Mouse (Mus musculus): ENCODE data around the gene Far1. TPM values are rescaled to one million over a fixed set of nuclear protein-coding genes. Genes with fewer than 3 reads are reported as not detected.

The Far1 gene
- total and polyA plus RNA-seq, 2 experiments from 2014 or later = 14.8 to 25.0 TPM

DNA sequence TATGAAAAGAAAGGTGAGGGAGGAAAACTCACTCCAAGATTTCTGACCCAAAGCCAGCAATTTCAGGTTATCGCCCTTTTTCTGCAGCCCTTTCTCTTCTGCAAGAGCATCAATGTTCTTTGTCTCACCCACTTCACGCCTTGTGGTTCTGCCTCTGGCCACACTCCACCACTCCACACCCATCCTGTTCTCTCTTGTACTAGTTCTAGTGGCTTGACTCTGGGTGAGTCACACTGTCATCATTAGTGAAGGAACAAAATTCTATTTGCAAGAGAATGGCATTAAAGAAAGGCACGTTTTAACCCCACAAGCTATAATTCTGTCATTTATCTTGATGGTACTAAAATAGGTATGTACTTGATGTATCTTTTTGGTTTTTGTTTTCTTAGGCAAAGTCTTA, 15.2 kb upstream of the Far1 start:
- Histone ChIP-seq H3K4me1 (ENCODE audit: control insufficient read depth, insufficient read depth) (no peaks in the 10 kb centered on the region), H3K9ac (replicated peaks; ENCODE audit: low read depth, low read length) (no peak overlapping the region), H3K36me3 (replicated peaks; ENCODE audit: control insufficient read depth, insufficient read depth, low read length) (no peaks in the 10 kb centered on the region), H3K27me3 (ENCODE audit: control insufficient read depth, insufficient read depth, low read length) (no peaks in the 10 kb centered on the region), H3K4me3 (ENCODE audit: low read depth, low read length) (no peak overlapping the region), H3K9me3 (replicated peaks; ENCODE audit: control insufficient read depth, low read length) (no peaks in the 10 kb centered on the region), H3K27ac (ENCODE audit: low read depth) (no peak overlapping the region), H3K4me2 (ENCODE audit: low read depth, low read length) (no peak overlapping the region)
- 73% methylated on average over 3 of the region's 3 CpGs for WGBS
- no peak for TF ChIP-seq EP300 (IDR thresholded peaks at IDR 0.05; ENCODE audit: low read depth)
- no peak for TF ChIP-seq CTCF (IDR thresholded peaks at IDR 0.05; ENCODE audit: low read depth)
- ATAC-seq (ENCODE audit: insufficient read depth, low read depth) (no peak), DNase-seq (ENCODE audit: low spot score) (no peak)

DNA sequence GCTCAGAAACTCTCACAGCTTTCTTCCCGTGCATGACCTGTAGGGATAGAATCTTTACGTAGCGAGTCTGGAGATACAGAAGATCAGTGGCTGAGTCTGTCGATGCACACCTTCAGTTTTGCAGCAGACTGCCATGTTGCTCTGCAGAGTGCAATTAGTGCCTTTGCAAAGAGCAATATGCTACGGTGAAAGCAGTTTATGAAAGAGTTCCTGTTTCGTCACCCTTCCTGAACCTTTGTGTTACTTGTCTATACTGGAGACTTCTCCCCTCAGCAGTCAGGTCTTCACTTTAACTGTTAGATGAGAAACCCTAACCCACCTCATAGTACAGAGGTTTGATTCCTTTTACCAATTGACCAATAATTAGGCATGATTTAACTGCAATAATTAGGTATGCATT, 13.8 kb upstream of the Far1 start:
- H3K9ac ChIP-seq (replicated peaks; ENCODE audit: low read depth, low read length) = no peak overlapping the region
- H3K4me3 ChIP-seq (ENCODE audit: low read depth, low read length) = no peak overlapping the region
- no peaks in the 10 kb centered on the region for H3K27me3 ChIP-seq (ENCODE audit: control insufficient read depth, insufficient read depth, low read length)
- H3K36me3 ChIP-seq (replicated peaks; ENCODE audit: control insufficient read depth, insufficient read depth, low read length) = no peaks in the 10 kb centered on the region
- H3K4me1 ChIP-seq (ENCODE audit: control insufficient read depth, insufficient read depth) = no peaks in the 10 kb centered on the region
- WGBS = 80% methylated on average over 6 of the region's 6 CpGs
- no peak overlapping the region for H3K4me2 ChIP-seq (ENCODE audit: low read depth, low read length)
- DNase-seq (ENCODE audit: low spot score) (no peak), ATAC-seq (ENCODE audit: insufficient read depth, low read depth) (no peak)
- TF ChIP-seq EP300 (IDR thresholded peaks at IDR 0.05; ENCODE audit: low read depth) = no peak
- no peak for TF ChIP-seq CTCF (IDR thresholded peaks at IDR 0.05; ENCODE audit: low read depth)
- H3K27ac ChIP-seq (ENCODE audit: low read depth) = no peak overlapping the region
- H3K9me3 ChIP-seq (replicated peaks; ENCODE audit: control insufficient read depth, low read length) = no peaks in the 10 kb centered on the region

DNA sequence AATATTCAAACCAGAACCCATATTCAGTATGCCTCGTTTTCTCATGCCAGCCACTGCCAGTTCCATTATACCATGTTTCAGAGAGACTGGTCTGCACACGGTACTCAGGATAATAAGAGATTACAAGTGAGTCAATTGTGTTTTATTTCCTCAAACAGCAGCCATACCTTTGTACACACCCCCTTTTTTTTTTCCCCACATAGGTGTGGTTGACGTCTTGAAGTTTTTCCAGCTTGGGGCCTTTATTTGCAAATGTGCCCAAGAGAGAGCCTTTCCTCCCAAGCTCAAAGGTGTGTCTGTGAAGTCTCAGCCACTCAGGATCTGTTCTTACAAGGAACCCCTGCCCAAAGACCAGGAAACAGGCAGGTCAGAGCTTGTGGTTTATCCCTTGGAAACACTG, 11.2 kb upstream of the Far1 start:
- DNase-seq (ENCODE audit: low spot score) (no peak), ATAC-seq (ENCODE audit: insufficient read depth, low read depth) (no peak)
- H3K4me3 ChIP-seq (ENCODE audit: low read depth, low read length) = no peak overlapping the region
- no peak overlapping the region for H3K27ac ChIP-seq (ENCODE audit: low read depth)
- no peaks in the 10 kb centered on the region for H3K36me3 ChIP-seq (replicated peaks; ENCODE audit: control insufficient read depth, insufficient read depth, low read length)
- no peak overlapping the region for H3K4me2 ChIP-seq (ENCODE audit: low read depth, low read length)
- no peaks in the 10 kb centered on the region for H3K27me3 ChIP-seq (ENCODE audit: control insufficient read depth, insufficient read depth, low read length)
- no peaks in the 10 kb centered on the region for H3K9me3 ChIP-seq (replicated peaks; ENCODE audit: control insufficient read depth, low read length)
- no peak overlapping the region for H3K9ac ChIP-seq (replicated peaks; ENCODE audit: low read depth, low read length)
- TF ChIP-seq EP300 (IDR thresholded peaks at IDR 0.05; ENCODE audit: low read depth) = no peak
- no peak for TF ChIP-seq CTCF (IDR thresholded peaks at IDR 0.05; ENCODE audit: low read depth)
- 59% methylated on average over 3 of the region's 3 CpGs for WGBS
- H3K4me1 ChIP-seq (ENCODE audit: control insufficient read depth, insufficient read depth) = no peaks in the 10 kb centered on the region

GRCm38 (mm10) chr7:113505047-113505446, 8.6 kb upstream of the Far1 start:
- H3K4me1 ChIP-seq (ENCODE audit: control insufficient read depth, insufficient read depth) = no peaks in the 10 kb centered on the region
- H3K27me3 ChIP-seq (ENCODE audit: control insufficient read depth, insufficient read depth, low read length) = no peaks in the 10 kb centered on the region
- no peak overlapping the region for H3K4me2 ChIP-seq (ENCODE audit: low read depth, low read length)
- DNase-seq (ENCODE audit: low spot score) (no peak), ATAC-seq (ENCODE audit: insufficient read depth, low read depth) (no peak)
- no peak overlapping the region for H3K4me3 ChIP-seq (ENCODE audit: low read depth, low read length)
- no peaks in the 10 kb centered on the region for H3K36me3 ChIP-seq (replicated peaks; ENCODE audit: control insufficient read depth, insufficient read depth, low read length)
- WGBS = 50% methylated on average over 5 of the region's 5 CpGs
- H3K27ac ChIP-seq (ENCODE audit: low read depth) = no peak overlapping the region
- H3K9me3 ChIP-seq (replicated peaks; ENCODE audit: control insufficient read depth, low read length) = no peaks in the 10 kb centered on the region
- TF ChIP-seq CTCF (IDR thresholded peaks at IDR 0.05; ENCODE audit: low read depth) = no peak
- no peak for TF ChIP-seq EP300 (IDR thresholded peaks at IDR 0.05; ENCODE audit: low read depth)
- no peak overlapping the region for H3K9ac ChIP-seq (replicated peaks; ENCODE audit: low read depth, low read length)

GRCm38 (mm10) chr7:113505516-113506045, 8.1 kb upstream of the Far1 start:
- no peaks in the 10 kb centered on the region for H3K36me3 ChIP-seq (replicated peaks; ENCODE audit: control insufficient read depth, insufficient read depth, low read length)
- no peak for TF ChIP-seq CTCF (IDR thresholded peaks at IDR 0.05; ENCODE audit: low read depth)
- TF ChIP-seq EP300 (IDR thresholded peaks at IDR 0.05; ENCODE audit: low read depth) = no peak
- no peak for DNase-seq (ENCODE audit: low spot score)

GRCm38 (mm10) chr7:113507846-113508245, 5.8 kb upstream of the Far1 start:
- H3K9me3 ChIP-seq (replicated peaks; ENCODE audit: control insufficient read depth, low read length) = no peaks in the 10 kb centered on the region

More at GRCm38 (mm10) chr7:113505516-113506045, 8.1 kb upstream of the Far1 start:
- WGBS = 80% methylated on average over 4 of the region's 4 CpGs
- Histone ChIP-seq H3K4me1 (ENCODE audit: control insufficient read depth, insufficient read depth) (no peaks in the 10 kb centered on the region), H3K9me3 (replicated peaks; ENCODE audit: control insufficient read depth, low read length) (no peaks in the 10 kb centered on the region), H3K9ac (replicated peaks; ENCODE audit: low read depth, low read length) (no peak overlapping the region), H3K27ac (ENCODE audit: low read depth) (no peak overlapping the region), H3K4me2 (ENCODE audit: low read depth, low read length) (no peak overlapping the region), H3K4me3 (ENCODE audit: low read depth, low read length) (no peak overlapping the region), H3K27me3 (ENCODE audit: control insufficient read depth, insufficient read depth, low read length) (no peaks in the 10 kb centered on the region)
- ATAC-seq (ENCODE audit: insufficient read depth, low read depth) = no peak

More at GRCm38 (mm10) chr7:113507846-113508245, 5.8 kb upstream of the Far1 start:
- H3K4me2 ChIP-seq (ENCODE audit: low read depth, low read length) = no peak overlapping the region
- no peak for ATAC-seq (ENCODE audit: insufficient read depth, low read depth)
- no peak overlapping the region for H3K4me3 ChIP-seq (ENCODE audit: low read depth, low read length)
- H3K36me3 ChIP-seq (replicated peaks; ENCODE audit: control insufficient read depth, insufficient read depth, low read length) = no peaks in the 10 kb centered on the region
- DNase-seq (ENCODE audit: low spot score) = no peak
- H3K9ac ChIP-seq (replicated peaks; ENCODE audit: low read depth, low read length) = no peak overlapping the region
- H3K27ac ChIP-seq (ENCODE audit: low read depth) = no peak overlapping the region
- TF ChIP-seq EP300 (IDR thresholded peaks at IDR 0.05; ENCODE audit: low read depth) (no peak), CTCF (IDR thresholded peaks at IDR 0.05; ENCODE audit: low read depth) (no peak)
- no peaks in the 10 kb centered on the region for H3K27me3 ChIP-seq (ENCODE audit: control insufficient read depth, insufficient read depth, low read length)
- 55% methylated on average over 3 of the region's 3 CpGs for WGBS
- H3K4me1 ChIP-seq (ENCODE audit: control insufficient read depth, insufficient read depth) = no peaks in the 10 kb centered on the region

Data from heart, postnatal 0 days (tissue).